Mouse (Mus musculus) kidney, adult 11 months (tissue): Measurements from ENCODE around the gene Il6.
"Not testable (repeated sequence)": the region's sequence is repeated elsewhere in the genome, so short reads cannot be mapped to it uniquely, and the experiment has no call there.

Experiments
- DNase-seq: peaks from one replicate; pipeline ENCODE4 v3.0.0; 2022

The Il6 gene

GRCm38 (mm10) chr5:30012726-30013503, at the start of gene Il6:
Gene Il6, plus strand, starts transcription at chr5:30013114.
- DNase-seq, result peak; percentile 59

DNA sequence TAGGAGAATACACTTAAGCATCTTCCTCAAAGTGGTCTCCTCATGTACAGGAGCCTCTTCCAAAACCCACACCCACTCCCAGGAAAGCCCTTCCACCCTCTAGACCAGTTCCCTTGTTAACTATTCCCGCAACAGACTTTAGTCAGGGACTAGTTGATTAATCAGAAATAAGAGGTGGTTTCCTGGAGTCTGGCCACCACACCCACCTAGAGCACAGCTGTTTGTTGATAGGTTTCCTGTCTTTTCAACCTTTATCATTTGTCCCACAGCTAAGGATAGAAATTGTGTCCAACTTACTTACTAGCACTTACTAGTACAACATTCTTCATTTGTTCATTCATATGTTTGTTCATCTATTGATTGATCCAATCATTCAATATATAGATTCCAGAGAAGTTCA, 49.4 kb upstream of the Il6 start:
- no peak for DNase-seq

DNA sequence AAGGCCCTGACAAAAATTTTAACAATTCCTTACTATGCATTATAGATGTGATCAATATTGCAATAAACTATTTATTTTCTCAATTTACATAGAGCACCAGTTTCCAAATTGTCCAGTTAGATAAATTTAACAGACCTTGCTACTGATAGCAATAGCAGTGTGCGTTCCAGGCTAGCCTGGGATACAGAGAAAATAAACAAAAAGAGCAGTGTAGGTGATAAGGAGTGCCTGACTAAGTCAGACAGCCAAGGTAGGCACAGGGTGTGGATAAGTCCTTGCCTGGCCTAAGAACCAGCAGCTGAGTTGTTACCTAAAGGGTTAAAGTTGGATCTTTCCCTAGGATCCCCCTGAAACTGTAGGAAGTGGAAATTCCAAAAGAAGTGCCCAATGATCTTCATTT, 42.7 kb upstream of the Il6 start:
- DNase-seq, result no peak

GRCm38 (mm10) chr5:29972796-29973195, 40.1 kb upstream of the Il6 start:
- no peak for DNase-seq

DNA sequence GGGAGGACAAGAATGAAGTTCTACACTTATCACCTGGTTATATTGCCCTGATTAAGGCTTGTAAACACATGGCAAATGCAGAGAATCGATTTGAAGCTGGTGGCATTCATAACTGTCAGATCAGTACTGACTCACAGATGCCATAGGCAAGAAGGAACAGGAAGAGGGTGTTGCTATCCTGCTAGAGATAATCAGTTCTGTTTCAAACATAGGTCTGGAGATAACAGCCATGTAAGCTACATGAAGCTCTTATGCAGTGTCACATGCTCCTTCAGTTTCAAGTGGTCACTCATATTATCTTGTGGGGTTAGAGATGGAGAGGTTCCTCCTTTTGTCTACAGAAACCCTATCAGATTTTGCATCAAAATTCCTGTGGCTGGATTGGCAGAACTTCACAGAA, 39.4 kb upstream of the Il6 start:
- no peak for DNase-seq

DNA sequence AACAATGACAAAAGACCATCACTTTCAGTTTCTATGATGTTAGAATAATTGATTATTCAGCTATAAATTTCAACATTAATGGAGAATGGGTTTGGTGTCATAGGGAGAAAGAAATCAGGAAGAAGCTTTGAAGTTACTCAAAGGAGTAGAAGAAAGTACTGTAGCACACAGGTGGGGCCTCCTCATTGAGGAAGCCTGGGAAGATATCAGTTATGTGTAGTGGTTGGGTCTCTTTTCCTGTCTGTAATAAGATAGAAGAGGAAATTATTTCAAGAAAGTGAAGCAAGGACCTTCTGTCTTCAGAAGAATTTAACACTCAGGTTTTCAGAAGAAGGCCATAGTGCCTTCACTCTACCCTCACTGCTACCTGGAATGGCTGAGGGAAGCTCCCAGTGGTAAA, 38.8 kb upstream of the Il6 start:
- no peak for DNase-seq

DNA sequence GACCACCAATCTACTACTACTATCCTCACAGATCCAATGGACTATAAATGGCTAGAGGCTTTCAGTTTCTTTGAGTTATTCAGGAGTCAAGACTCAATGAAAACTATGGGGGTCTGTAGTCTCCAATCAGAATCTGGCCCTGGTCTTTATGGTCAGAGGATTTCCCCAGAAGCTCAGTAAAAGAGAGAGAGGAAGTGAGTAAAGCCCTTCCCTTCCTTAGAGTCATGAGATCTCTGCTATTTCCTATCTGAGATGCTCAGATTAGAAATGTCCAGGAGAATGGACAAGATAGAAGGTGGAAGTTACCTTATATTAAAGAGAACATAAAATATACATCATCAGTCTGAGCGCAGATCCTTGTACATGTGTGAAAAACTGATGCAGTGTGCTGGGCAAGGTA, 19.3 kb upstream of the Il6 start:
- no peak for DNase-seq

DNA sequence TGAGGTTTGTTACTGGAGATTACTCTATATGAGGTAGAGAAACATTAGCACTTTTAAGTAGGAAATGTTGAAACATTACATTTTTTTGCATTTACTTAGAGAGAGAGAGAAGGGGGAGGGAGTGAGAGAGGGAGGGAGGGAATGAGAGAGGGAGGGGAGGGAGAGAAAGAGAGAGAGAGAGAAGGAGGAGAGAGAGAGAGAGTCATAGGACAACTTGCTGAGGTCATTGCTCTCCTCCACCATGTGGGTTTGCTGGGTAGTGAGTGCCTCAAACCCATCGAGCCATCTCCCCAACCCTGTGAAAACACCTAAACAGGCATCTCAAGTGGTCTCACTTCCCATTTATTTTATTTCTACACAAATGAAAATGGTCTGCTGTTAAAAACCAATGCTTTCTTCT, 18.6 kb upstream of the Il6 start:
- no peak for DNase-seq

DNA sequence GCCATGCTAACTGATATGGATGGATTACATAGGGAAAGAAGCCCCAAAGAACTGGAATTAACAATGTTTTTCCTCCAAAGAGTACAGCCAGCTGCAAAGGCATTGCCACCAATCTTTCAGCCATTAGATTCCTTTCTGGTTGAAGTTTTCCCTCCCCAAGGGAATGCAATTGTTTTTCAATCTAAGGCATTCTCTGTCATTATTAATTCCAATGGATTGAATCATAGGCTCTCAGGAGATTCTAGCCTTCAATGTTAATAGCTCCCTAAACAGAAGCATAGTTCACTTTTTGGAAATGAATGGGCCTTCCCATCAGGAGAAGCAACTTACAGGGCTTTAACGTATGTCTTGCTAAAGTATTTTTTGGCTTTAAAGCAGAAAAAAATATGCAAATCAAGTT, 15.6 kb upstream of the Il6 start:
- DNase-seq, result no peak

GRCm38 (mm10) chr5:30000921-30001320, 12.0 kb upstream of the Il6 start:
- no peak for DNase-seq

GRCm38 (mm10) chr5:30014580-30014979, 1.7 kb downstream of the Il6 start:
- no peak for DNase-seq

- not testable (repeated sequence) for DNase-seq
These were observed 22.9 kb downstream of the Il6 start for GRCm38 (mm10) chr5:30035862-30036261.

DNA sequence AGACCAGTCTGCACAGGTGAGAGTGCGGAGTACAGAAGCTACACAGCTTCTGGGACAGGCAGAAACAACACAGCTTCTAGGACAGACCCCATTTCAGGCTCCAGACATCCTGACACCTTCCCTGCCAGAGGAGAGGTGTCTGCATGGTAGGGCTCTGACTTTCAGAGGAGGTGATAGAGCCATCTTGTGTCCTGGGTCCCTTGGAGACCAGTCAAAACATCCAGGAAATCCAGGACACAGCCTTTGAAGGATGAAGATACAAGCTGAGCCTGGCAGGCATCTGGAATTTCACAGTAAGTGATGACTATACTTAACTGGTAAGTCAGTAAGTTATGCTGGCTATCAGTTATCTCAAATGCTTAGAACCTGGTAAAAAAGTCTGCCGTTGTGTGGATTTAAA, 24.2 kb downstream of the Il6 start:
- DNase-seq, result not testable (repeated sequence)

- not testable (repeated sequence) for DNase-seq
These were observed 26.4 kb downstream of the Il6 start for GRCm38 (mm10) chr5:30039324-30039723.

- DNase-seq, result not testable (repeated sequence)
These were observed 26.9 kb downstream of the Il6 start for GRCm38 (mm10) chr5:30039841-30040240.

DNA sequence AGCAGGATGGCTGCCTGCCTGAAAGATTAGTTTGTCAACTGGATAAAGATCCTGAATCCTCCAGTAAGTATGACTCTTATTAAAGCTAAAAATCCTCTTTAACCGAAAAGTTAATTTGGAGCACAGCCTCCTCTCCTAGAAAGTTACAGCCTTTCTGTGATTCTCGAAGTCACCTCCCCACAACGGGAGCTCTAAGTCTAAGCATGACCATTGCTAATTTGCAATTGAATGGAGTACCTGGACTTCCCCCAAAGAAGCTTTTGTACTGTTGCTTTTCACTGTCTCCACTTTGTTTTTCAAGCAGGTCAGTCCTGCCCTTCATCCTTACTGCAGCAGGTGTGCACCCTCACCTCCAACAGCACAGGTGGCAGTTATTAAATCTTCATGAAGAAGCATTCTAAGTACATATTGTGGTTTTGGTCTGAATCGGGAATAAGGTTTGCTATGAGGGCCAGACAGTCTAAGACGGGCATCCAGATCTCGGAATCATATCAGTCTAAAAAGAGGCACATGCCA, 45.4 kb downstream of the Il6 start:
- DNase-seq, result no peak

- DNase-seq, result not testable (repeated sequence)
These were observed 46.7 kb downstream of the Il6 start for GRCm38 (mm10) chr5:30059607-30060006.

DNA sequence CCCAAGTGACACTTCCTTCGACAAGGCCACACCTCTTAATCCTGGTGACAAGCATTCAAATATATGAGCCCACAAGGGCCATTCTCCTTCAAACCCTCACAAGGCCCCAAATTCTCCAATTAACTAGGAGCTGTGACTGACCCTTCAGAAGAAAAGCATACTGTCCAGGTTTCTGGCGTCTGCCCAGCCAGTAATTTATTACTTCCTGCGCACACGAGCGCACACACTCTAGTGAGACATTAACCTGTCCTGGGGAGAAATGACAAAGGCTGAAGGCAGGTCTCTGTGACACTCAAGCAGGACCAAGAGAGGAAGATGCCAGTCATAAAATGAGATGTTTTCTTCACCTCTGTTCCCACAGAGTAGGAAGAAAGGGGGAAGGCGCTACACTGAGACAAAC, 54.8 kb downstream of the Il6 start:
- DNase-seq, result no peak
